Mouse (Mus musculus): Measurements from ENCODE around the gene Mms19.

- TF ChIP-seq CTCF (IDR thresholded peaks at IDR 0.05; ENCODE audit: low read depth, low read length) (no peak), POLR2A (IDR thresholded peaks at IDR 0.05; ENCODE audit: extremely low read depth, insufficient read depth, low read length) (no peak)
Measured at GRCm38 (mm10) chr19:42016251-42016650, 35.3 kb upstream of the Mms19 start.
